Mouse (Mus musculus) cerebellum, adult 9-11 months (tissue): ENCODE results near the gene Efhd1.

Source experiments
- DNase-seq: peaks from one replicate; pipeline ENCODE4 v3.0.0; 2022

Efhd1 gene

GRCm38 (mm10) chr1:87312681-87313080, 48.5 kb downstream of the Efhd1 start:
- no peak for DNase-seq

GRCm38 (mm10) chr1:87313116-87313515, 49.0 kb downstream of the Efhd1 start:
- no peak for DNase-seq

DNA sequence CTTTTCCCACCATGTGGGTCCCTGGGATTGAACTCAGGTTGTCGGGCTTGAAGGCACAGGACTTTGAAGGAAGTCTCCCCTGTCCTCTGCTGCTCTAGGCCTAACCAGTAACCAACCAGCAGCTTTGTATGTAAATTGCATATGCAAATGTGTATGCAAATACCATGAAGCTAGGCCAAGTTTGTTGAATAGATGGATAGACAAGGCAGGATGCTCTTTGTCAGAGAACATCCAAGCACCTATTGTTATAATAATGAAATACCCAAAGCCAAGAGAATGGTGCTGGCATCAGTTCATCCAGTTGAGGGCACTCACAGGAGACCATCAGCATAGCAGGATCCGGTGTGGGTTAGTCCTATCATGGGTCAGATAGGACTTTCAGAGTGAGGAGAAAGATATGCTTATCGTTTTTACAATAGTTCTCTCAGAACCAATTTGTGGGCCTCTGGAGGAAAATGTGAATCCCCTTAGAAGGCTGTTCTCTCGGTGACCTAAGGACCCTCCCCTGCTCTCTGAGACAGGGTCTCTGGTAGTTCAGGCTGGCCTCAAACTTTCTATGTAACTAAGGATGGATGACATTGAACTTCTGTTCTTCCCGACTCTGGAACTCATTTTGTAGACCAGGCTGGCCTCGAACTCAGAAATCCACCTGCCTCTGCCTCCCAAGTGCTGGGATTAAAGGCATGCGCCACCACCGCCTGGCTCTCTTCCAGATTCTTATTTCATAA, 49.8 kb downstream of the Efhd1 start:
- no peak for DNase-seq

- no peak for DNase-seq
Observed at GRCm38 (mm10) chr1:87315431-87315830, 51.3 kb downstream of the Efhd1 start.

GRCm38 (mm10) chr1:87315894-87316293, 51.7 kb downstream of the Efhd1 start:
- DNase-seq = no peak

DNA sequence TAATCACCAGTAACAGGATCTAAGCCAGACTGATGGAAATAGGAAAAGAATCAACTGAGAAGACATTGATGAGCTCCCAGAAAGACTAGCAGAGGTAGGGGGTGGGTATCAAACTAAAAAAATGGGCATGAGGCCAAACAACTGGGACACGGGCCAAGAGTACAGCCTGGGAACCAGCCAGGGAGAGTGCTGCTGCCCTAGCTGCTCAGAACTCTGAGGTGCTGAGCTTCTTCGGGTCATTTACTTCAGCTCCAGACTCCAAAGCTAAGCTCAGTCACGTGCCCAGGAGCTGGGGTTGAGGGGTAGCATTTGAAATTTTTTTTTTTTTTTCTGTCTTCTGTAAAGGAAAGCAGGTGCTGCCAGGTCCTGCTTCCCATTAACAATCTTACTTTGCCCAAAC, 52.5 kb downstream of the Efhd1 start:
- no peak for DNase-seq

- no peak for DNase-seq
Observed at GRCm38 (mm10) chr1:87321071-87321470, 56.9 kb downstream of the Efhd1 start.

DNA sequence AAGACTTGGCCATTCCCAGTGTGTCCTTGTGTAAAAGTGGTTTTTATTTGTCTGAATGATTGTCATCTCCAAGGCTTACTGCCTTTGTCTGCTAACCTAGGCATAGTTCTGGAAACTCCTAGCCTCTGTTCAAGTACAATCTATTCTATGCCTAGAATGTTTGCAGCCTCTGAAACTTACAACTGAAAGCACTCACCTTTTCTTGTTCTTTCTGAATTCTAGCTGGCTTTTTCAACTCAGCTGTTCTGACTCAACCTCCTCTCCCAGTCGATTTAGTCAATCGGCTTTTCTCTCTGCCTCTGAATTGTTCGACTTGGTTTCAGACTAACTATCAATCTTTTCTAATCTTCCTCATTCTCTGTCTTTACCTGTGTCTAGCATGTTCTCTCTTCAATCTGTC, 58.6 kb downstream of the Efhd1 start:
- no peak for DNase-seq

DNA sequence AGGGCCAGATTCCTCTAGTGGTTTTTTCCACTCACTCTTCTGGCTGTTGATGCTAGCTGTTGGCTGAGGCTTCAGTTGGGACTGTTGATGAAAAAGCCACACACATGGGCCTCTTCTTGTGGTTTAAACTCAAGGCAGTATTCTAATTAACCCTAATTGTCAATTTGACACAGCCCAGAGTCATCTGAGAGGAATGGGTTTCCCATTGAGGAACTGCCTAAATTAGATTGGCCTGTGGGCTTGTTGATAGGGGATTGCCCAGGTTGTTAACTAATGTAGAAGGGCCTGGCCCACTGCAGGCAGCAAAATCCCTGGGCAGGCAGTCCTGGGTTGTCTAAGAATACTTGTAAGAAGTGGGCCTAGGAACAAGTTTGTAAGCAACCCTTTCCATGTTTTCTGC, 60.5 kb downstream of the Efhd1 start:
- DNase-seq = no peak

DNA sequence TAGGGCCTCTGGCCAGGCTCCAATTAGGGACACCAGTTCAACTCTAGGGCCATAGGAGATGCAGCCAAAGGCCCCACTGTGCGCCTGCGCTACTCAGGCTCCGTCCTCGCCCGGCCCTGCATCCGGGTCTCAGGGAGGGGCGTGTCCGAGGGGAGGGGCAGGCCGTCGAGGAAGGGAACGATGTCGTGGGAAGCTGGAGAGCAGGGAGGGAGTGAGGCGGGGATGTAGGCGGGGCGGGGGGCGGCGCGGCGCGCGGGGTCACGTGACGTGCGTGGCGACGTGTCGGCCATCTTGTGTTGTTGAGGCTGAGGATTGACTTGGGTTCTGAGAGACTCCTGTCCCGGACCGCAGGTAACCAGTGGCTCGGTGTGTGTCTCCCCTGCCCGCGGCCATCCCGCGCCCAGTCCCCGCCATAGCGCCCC, 62.6 kb downstream of the Efhd1 start, which contains the start of gene Gigyf2:
Gene Gigyf2 (plus strand): TSS at position 257 of the 422 bp plus-strand sequence.
- DNase-seq = peak; percentile 96

- DNase-seq = no peak
Observed at GRCm38 (mm10) chr1:87327165-87327861, 63.1 kb downstream of the Efhd1 start.

GRCm38 (mm10) chr1:87331774-87332173, 67.6 kb downstream of the Efhd1 start:
- no peak for DNase-seq

DNA sequence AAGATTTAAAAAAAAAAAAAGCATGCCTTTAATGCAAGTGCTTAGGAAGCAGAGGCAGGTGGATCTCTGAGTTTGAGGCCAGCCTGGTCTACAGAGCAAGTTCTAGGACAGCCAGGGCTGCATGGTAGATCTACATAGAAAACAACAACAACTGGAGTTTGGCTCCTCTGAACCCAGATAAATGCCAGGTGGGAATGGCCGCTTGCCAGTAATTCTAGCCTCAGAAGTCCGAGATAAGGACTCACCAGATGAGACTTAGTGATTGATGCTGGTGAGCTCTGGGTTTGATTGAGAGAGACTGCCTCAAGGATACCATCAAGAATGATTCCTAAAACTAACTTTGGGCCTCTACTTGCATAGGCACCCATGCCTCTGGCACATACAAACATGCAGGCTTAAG, 86.4 kb downstream of the Efhd1 start:
- no peak for DNase-seq

- DNase-seq = no peak
Observed at GRCm38 (mm10) chr1:87360276-87360675, 96.1 kb downstream of the Efhd1 start.
